Mouse (Mus musculus): ENCODE results near the gene Sept7. TPM values are rescaled to one million over a fixed set of nuclear protein-coding genes. Genes with fewer than 3 reads are reported as not detected.
A peak's percentile ranks its signal among the peaks of the same experiment; 100 is the strongest.

Sept7 gene
- total and polyA plus RNA-seq, 3 experiments, result 77.9 to 288 (median 170) TPM

DNA sequence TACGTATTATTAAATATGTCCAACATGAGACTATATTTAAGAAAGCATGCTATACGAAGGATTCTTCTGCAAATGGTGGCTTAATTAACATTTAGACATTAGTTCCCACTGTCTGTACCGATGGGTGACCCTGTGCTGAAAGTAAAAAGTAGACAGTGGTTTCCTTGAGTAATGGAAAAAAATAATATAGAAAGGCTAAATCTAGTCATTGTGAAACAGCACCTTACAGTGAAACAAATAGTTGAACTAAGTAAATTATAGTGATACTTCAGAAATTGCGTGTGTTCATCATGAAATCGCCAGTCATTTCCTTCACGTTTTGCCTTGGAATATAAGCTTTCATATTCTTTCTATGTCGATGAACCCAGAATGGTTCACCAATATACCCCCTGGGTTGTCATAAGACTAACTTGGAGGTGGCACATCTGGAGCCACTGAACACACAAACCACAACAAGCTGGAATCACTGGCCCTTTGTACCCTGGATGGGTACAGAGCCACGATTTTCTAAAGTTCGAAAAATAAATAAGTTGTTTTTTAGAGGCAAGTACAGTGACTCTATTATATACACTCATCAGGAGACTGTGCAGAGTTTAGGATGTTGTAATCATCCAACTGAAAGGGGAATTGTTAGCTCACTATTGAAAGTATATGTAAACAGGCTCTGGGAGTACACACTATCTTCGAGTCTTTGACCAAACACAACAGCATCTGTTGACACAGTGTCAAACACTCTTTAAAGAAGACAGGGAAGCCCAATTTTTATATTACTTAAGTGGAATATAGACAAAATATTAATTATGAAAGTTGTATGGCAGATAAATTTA is 21.8 kb upstream of the Sept7 start:
- H3K9ac ChIP-seq (ENCODE audit: insufficient read depth, low read depth), result peak overlapping the region; percentile 53; the same call in 1 of the 2 replicates
- H3K4me3 ChIP-seq (replicated peaks in 1 of 3; ENCODE audit: low read depth in 2 of 3, low read length in 2 of 3, poor library complexity in 1 of 3), result no peak overlapping the region
- H3K36me3 ChIP-seq (replicated peaks in 1 of 2; ENCODE audit: control insufficient read depth in 1 of 2, insufficient read depth in 1 of 2, low read length in 1 of 2), result no peaks in the 10 kb centered on the region
- no peaks in the 10 kb centered on the region for H3K9me3 ChIP-seq (replicated peaks; ENCODE audit: low read length)
- H3K4me2 ChIP-seq (ENCODE audit: insufficient read depth, low read depth, poor library complexity, severe bottlenecking), result peak overlapping the region; percentile 56; the same call in 1 of the 2 replicates
- dilution Hi-C loops (cut with MboI; ENCODE audit: extremely low pct_ligation_motif_present, extremely low pct_unique_long_range_greater_than_20kb, low sequenced_read_pairs) (no loop called here), in situ Hi-C loops (cut with MboI; ENCODE audit: low pct_ligation_motif_present, low pct_unique_long_range_greater_than_20kb, low sequenced_read_pairs) (no loop called here)
- DNase-seq (ENCODE audit: extremely low read depth), result peak; percentile 23
- peak; percentile 89 for TF ChIP-seq IRF4 (IDR thresholded peaks at IDR 0.05; ENCODE audit: low read depth, low read length)
- peak; percentile 74; the same call in 1 of the 2 replicates for TF ChIP-seq RCOR1 (conservative IDR thresholded peaks at IDR 0.05; ENCODE audit: low read depth, low read length)
- peak; percentile 90 for TF ChIP-seq JUN (IDR thresholded peaks at IDR 0.05; ENCODE audit: insufficient read depth, low read depth, low read length)
- 0 out of 2 replicates have a peak, but pooled peaks have one; percentile 37 for TF ChIP-seq CHD2 (IDR thresholded peaks at IDR 0.05; ENCODE audit: low read length)
- no peak for TF ChIP-seq ZNF384 (IDR thresholded peaks at IDR 0.05; ENCODE audit: low read depth, low read length)
- TF ChIP-seq MEF2A (IDR thresholded peaks at IDR 0.05; ENCODE audit: borderline replicate concordance, low read depth, low read length), result no peak
- TF ChIP-seq MAZ (IDR thresholded peaks at IDR 0.05; ENCODE audit: low read depth, low read length), result no peak
- TF ChIP-seq TCF12 (IDR thresholded peaks at IDR 0.05; ENCODE audit: low read depth, low read length), result no peak
- TF ChIP-seq SIN3A (IDR thresholded peaks at IDR 0.05; ENCODE audit: low read length), result 0 out of 2 replicates have a peak, but pooled peaks have one; percentile 38
- no peak for TF ChIP-seq ELF1 (IDR thresholded peaks at IDR 0.05; ENCODE audit: low read depth, low read length)
- no peak for TF ChIP-seq USF2 (conservative IDR thresholded peaks at IDR 0.05; ENCODE audit: low read depth, low read length)
- no peak for TF ChIP-seq UBTF (IDR thresholded peaks at IDR 0.05; ENCODE audit: low read depth, low read length)
- no peak for TF ChIP-seq SMC3 (IDR thresholded peaks at IDR 0.05; ENCODE audit: low read depth, low read length)
- TF ChIP-seq MYC (IDR thresholded peaks at IDR 0.05; ENCODE audit: low read depth, low read length), result 0 out of 2 replicates have a peak, but pooled peaks have one; percentile 9
- peak; percentile 91 for TF ChIP-seq JUND (conservative IDR thresholded peaks at IDR 0.05; ENCODE audit: low read depth, low read length)
- TF ChIP-seq MAX (IDR thresholded peaks at IDR 0.05; ENCODE audit: low read length), result 0 out of 2 replicates have a peak, but pooled peaks have one; percentile 16
- no peak for TF ChIP-seq HCFC1 (IDR thresholded peaks at IDR 0.05; ENCODE audit: low read depth, low read length)
- TF ChIP-seq EP300 (IDR thresholded peaks at IDR 0.05; ENCODE audit: low read length), result peak; percentile 96
- 0 out of 2 replicates have a peak, but pooled peaks have one; percentile 11 for TF ChIP-seq MAFK (IDR thresholded peaks at IDR 0.05; ENCODE audit: insufficient replicate concordance, low read length)
- TF ChIP-seq ZKSCAN1 (IDR thresholded peaks at IDR 0.05; ENCODE audit: borderline replicate concordance, low read depth, low read length), result no peak
- TF ChIP-seq CTCF (conservative IDR thresholded peaks at IDR 0.05 in 1 of 2, IDR thresholded peaks at IDR 0.05 in 1 of 2; ENCODE audit: low read depth in 2 of 2, low read length in 2 of 2), result no peak
- TF ChIP-seq ETS1 (conservative IDR thresholded peaks at IDR 0.05; ENCODE audit: low read depth, low read length), result peak; percentile 51; the same call in 1 of the 2 replicates
- no peak for TF ChIP-seq RAD21 (IDR thresholded peaks at IDR 0.05; ENCODE audit: low read depth, low read length)
- peak; percentile 68 for TF ChIP-seq BHLHE40 (IDR thresholded peaks at IDR 0.05; ENCODE audit: low read depth, low read length)
- TF ChIP-seq KAT2A (IDR thresholded peaks at IDR 0.05; ENCODE audit: insufficient replicate concordance, low read length), result no peak
- no peak for TF ChIP-seq ZC3H11A (IDR thresholded peaks at IDR 0.05; ENCODE audit: low read depth, low read length)
- no peak for TF ChIP-seq NELFE (IDR thresholded peaks at IDR 0.05; ENCODE audit: low read depth, low read length)
- H3K27ac ChIP-seq (ENCODE audit: insufficient read depth, low read depth), result no peak overlapping the region
- no peaks in the 10 kb centered on the region for H3K27me3 ChIP-seq (replicated peaks)
- peaks cover 0 to 4% of the 10 kb centered on the region in 2 experiments; a peak in 3 of 4 replicates for H3K4me1 ChIP-seq (ENCODE audit: control insufficient read depth in 1 of 2, insufficient read depth in 2 of 2)
- H3K79me2 ChIP-seq (replicated peaks; ENCODE audit: control insufficient read depth, extremely low read depth, insufficient read depth, poor library complexity, severe bottlenecking), result no peaks in the 10 kb centered on the region
